Mouse (Mus musculus): Measurements from ENCODE around the gene Ppp1r3d. TPM values are rescaled to one million over a fixed set of nuclear protein-coding genes. Genes with fewer than 3 reads are reported as not detected.

Gene Ppp1r3d
- polyA plus RNA-seq (2015; fragmentation: Nextera tagmentation; extraction: Ambion mirVana): 3.2 and 3.6 TPM in 2 replicates

GRCm38 (mm10) chr2:178414261-178415149 is at the start of gene Ppp1r3d, which contains the start of gene Fam217b:
Ppp1r3d (minus strand) TSS chr2:178414472.
Fam217b (plus strand) TSS chr2:178414524.
- Histone ChIP-seq H3K27ac (no peak within 1 kb of the TSS), H3K9me3 (no peaks in the 10 kb centered on the region), H3K27me3 (peaks cover 25% of the 10 kb centered on the region), H3K4me2 (replicated peaks) (peak within 1 kb of the TSS; percentile 99), H3K9ac (peak within 1 kb of the TSS; percentile 73), H3K4me1 (peaks cover 26% of the 10 kb centered on the region), H3K36me3 (peaks cover 4% of the 10 kb centered on the region; the same call in 1 of the 2 replicates), H3K4me3 (peak within 1 kb of the TSS; percentile 70)
- peak; percentile 76 for ATAC-seq (ENCODE audit: low FRiP score, low read depth)
- WGBS: under 1% methylated on average over 72 of the region's 74 CpGs

GRCm38 (mm10) chr2:178460353-178460752 is 46.1 kb upstream of the Ppp1r3d start:
- Histone ChIP-seq H3K9me3 (no peaks in the 10 kb centered on the region), H3K9ac (no peak overlapping the region), H3K27ac (no peak overlapping the region), H3K27me3 (no peaks in the 10 kb centered on the region), H3K4me2 (replicated peaks) (no peak overlapping the region), H3K4me1 (peaks cover 3% of the 10 kb centered on the region), H3K36me3 (no peaks in the 10 kb centered on the region), H3K4me3 (no peak overlapping the region)
- no peak for ATAC-seq (ENCODE audit: low FRiP score, low read depth)
- WGBS: 56% methylated on average over 5 of the region's 5 CpGs

GRCm38 (mm10) chr2:178457414-178457813 is 43.1 kb upstream of the Ppp1r3d start:
- Histone ChIP-seq H3K4me2 (replicated peaks) (no peak overlapping the region), H3K9me3 (no peaks in the 10 kb centered on the region), H3K9ac (no peak overlapping the region), H3K4me3 (no peak overlapping the region), H3K4me1 (peaks cover 12% of the 10 kb centered on the region), H3K36me3 (no peaks in the 10 kb centered on the region), H3K27ac (no peak overlapping the region), H3K27me3 (no peaks in the 10 kb centered on the region)
- WGBS: 80% methylated on average over 6 of the region's 6 CpGs
- ATAC-seq (ENCODE audit: low FRiP score, low read depth): no peak

DNA sequence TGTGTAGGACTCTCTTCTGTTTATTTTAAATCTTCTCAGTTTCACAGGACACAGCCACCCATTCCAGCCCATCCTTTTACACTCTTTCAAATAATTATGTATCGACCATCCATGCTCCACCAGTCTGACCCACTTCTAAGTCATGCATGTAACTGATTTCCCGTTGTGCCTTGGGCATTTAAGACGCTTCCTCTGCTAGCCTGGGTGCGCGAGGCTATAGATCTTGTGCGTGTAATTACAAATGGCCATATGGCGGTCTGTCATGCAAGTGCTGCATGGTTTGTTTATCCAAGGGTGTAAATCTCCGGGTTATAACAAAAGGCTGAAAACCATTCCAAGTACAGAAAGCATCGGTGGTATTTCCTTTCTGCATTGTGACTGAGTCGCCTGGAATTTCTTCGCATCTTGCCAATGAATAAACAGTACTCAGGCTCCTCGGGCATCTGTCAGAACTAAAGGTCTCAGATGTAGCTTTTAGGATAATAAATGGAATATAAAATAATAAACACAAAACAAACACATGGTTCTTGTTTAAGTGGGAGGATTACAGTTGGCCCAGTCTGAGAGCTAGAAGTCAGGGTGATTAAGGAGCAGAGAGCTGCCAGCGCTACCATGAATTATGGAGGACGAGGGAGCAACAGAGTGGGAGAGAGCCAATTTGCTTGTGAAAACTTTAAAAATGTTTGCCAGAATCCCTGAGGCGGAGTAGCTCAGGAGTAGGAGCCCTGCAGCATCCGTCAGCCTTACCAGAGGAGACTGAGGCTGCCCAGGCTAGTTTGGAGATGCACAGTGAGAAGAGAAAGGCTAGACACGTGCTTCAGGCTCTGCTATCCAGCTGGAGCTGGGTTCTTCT is 40.6 kb upstream of the Ppp1r3d start:
- H3K36me3 ChIP-seq: no peaks in the 10 kb centered on the region
- 7% methylated on average over 17 of the region's 17 CpGs for WGBS
- H3K4me3 ChIP-seq: no peak overlapping the region
- H3K9ac ChIP-seq: no peak overlapping the region
- peak; percentile 71 for ATAC-seq (ENCODE audit: low FRiP score, low read depth)
- H3K27ac ChIP-seq: peak overlapping the region; percentile 55; the same call in 1 of the 2 replicates
- peaks cover 14% of the 10 kb centered on the region for H3K4me1 ChIP-seq
- no peaks in the 10 kb centered on the region for H3K27me3 ChIP-seq
- peak overlapping the region; percentile 39 for H3K4me2 ChIP-seq (replicated peaks)
- H3K9me3 ChIP-seq: no peaks in the 10 kb centered on the region

DNA sequence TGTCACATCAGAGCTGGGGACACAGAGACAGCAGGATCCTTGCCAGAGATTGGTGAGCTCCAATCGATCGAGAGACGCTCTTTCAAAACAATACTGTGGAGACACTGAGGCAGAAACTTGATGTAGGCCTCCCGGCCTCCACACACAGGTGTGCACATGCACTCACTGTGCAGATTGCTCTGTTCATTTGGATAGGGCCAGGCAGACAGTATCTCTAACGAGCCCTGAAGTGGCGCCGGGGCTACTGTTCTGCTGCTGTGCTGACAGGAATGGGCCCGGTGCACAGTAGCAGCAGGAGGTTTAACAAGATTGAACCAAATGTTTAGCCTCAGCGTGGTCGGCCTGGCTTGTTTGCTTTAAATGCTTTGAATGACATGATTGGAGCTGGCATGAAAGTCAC is 36.7 kb upstream of the Ppp1r3d start:
- H3K36me3 ChIP-seq: no peaks in the 10 kb centered on the region
- ATAC-seq (ENCODE audit: low FRiP score, low read depth): no peak
- no peaks in the 10 kb centered on the region for H3K9me3 ChIP-seq
- 54% methylated on average over 10 of the region's 10 CpGs for WGBS
- no peak overlapping the region for H3K4me2 ChIP-seq (replicated peaks)
- H3K27ac ChIP-seq: no peak overlapping the region
- no peak overlapping the region for H3K4me3 ChIP-seq
- no peaks in the 10 kb centered on the region for H3K27me3 ChIP-seq
- H3K9ac ChIP-seq: no peak overlapping the region
- H3K4me1 ChIP-seq: peaks cover 14% of the 10 kb centered on the region

DNA sequence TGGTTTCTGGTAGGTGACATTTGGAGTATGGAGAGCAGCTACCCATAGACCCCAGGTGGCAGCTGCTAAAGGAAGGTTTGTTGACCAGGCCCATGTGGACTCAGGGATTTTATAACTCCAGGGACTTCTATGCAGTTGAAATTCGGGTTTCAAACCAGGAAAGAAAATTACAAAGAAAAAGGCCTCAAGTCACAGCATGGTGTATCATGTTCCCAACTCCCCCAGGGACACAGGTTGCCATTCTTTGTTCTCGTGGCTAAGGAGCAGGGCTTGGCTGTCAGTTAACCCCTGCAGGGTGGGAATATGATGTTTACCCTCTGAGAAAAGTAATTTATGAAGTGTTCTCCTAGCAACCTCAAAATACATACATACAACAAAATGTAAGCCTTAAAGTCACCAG is 36.0 kb upstream of the Ppp1r3d start:
- Histone ChIP-seq H3K9me3 (no peaks in the 10 kb centered on the region), H3K4me2 (replicated peaks) (no peak overlapping the region), H3K36me3 (no peaks in the 10 kb centered on the region), H3K4me3 (no peak overlapping the region), H3K9ac (no peak overlapping the region), H3K27ac (no peak overlapping the region), H3K4me1 (peaks cover 10% of the 10 kb centered on the region), H3K27me3 (no peaks in the 10 kb centered on the region)
- 9% methylated on average over 2 of the region's 2 CpGs for WGBS
- ATAC-seq (ENCODE audit: low FRiP score, low read depth): no peak

DNA sequence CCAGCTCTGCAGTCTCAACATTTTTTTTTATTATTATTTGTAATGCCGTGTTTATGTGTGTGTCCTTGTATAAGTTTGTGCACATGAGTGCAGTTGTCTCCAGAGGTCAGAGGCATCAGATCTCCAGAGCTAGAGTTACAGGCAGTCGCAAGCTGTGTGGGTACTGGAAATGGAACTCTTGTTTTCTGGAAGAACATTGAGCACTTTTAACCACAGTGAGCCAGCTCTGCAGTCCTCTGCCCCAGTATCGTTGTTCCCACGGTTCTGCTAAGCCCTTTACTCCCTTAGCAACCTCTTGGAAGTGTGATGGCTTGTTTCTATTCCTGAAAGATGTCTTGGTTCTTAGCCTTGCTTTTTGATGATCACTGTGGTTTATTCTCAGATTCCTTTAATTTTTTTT is 35.1 kb upstream of the Ppp1r3d start:
- no peak overlapping the region for H3K9ac ChIP-seq
- H3K4me3 ChIP-seq: no peak overlapping the region
- no peak overlapping the region for H3K27ac ChIP-seq
- no peak for ATAC-seq (ENCODE audit: low FRiP score, low read depth)
- H3K9me3 ChIP-seq: no peaks in the 10 kb centered on the region
- 0 out of 2 replicates have a peak, but pooled peaks cover 3% of the 10 kb centered on the region for H3K4me1 ChIP-seq
- no peak overlapping the region for H3K4me2 ChIP-seq (replicated peaks)
- no peaks in the 10 kb centered on the region for H3K36me3 ChIP-seq
- WGBS: 72% methylated on average over 4 of the region's 4 CpGs
- H3K27me3 ChIP-seq: no peaks in the 10 kb centered on the region

- no peak for ATAC-seq (ENCODE audit: low FRiP score, low read depth)
- WGBS: 55% methylated on average over 9 of the region's 9 CpGs
- H3K9me3 ChIP-seq: no peaks in the 10 kb centered on the region
- H3K4me1 ChIP-seq: peaks cover 22% of the 10 kb centered on the region
- no peak overlapping the region for H3K4me3 ChIP-seq
- H3K4me2 ChIP-seq (replicated peaks): no peak overlapping the region
- H3K27me3 ChIP-seq: peaks cover 4% of the 10 kb centered on the region; the same call in 1 of the 2 replicates
- H3K36me3 ChIP-seq: no peaks in the 10 kb centered on the region
- no peak overlapping the region for H3K9ac ChIP-seq
- no peak overlapping the region for H3K27ac ChIP-seq
Observed at GRCm38 (mm10) chr2:178437311-178437710, 23.0 kb upstream of the Ppp1r3d start.

- H3K4me1 ChIP-seq: peaks cover 35% of the 10 kb centered on the region
- H3K4me2 ChIP-seq (replicated peaks): no peak overlapping the region
- H3K4me3 ChIP-seq: no peak overlapping the region
- WGBS: 61% methylated on average over 2 of the region's 2 CpGs
- H3K9me3 ChIP-seq: no peaks in the 10 kb centered on the region
- H3K9ac ChIP-seq: no peak overlapping the region
- no peaks in the 10 kb centered on the region for H3K36me3 ChIP-seq
- peaks cover 4% of the 10 kb centered on the region; the same call in 1 of the 2 replicates for H3K27me3 ChIP-seq
- H3K27ac ChIP-seq: no peak overlapping the region
- no peak for ATAC-seq (ENCODE audit: low FRiP score, low read depth)
Observed at GRCm38 (mm10) chr2:178433903-178434302, 19.6 kb upstream of the Ppp1r3d start.

DNA sequence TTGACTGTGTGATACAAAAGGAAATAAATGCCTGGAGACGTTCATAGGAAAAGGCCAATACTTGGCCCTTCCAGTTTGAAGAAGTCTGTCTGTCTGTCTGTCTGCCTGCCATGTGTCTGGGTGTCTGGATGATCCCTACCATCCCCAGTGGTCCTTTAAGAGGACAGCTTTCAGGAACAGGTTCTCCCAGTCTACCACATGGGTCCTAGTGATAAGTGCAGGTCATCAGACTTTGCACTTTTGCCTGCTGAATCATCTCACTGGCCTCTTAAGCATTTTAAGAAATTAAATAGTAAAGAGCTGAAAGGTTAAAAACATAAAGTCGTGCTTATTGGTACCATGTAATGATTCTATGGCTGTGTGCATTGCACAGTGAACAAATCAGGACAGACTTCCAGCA is 19.2 kb upstream of the Ppp1r3d start:
- H3K27ac ChIP-seq: no peak overlapping the region
- WGBS: 68% methylated on average over 2 of the region's 2 CpGs
- H3K36me3 ChIP-seq: no peaks in the 10 kb centered on the region
- H3K9ac ChIP-seq: no peak overlapping the region
- H3K27me3 ChIP-seq: peaks cover 4% of the 10 kb centered on the region; the same call in 1 of the 2 replicates
- ATAC-seq (ENCODE audit: low FRiP score, low read depth): no peak
- H3K9me3 ChIP-seq: no peaks in the 10 kb centered on the region
- H3K4me3 ChIP-seq: no peak overlapping the region
- H3K4me1 ChIP-seq: peaks cover 35% of the 10 kb centered on the region
- no peak overlapping the region for H3K4me2 ChIP-seq (replicated peaks)

DNA sequence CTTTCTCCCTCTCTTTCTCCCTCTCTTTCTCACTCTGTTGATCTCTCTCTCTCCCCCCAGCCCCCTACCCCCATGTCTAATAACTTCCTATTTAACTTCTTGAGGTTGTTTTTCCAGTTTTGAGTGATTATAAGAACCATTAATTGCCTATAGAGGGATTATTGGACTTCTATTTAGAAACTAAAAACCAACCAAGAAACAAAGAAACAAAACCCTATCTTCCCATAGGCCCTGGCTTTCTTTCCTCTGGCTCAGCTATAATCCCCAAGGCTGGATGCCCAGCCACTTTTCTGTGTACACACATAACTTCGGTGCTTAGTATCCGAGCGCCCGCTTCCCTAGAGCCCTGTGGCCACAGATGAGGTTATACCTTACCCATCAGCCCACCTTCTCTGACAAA is 16.0 kb upstream of the Ppp1r3d start, which contains the start of gene Cdh26:
Gene Cdh26 (plus strand): TSS at position 301 of the 400 bp plus-strand sequence.
- Histone ChIP-seq H3K27me3 (peaks cover 9% of the 10 kb centered on the region), H3K4me3 (no peak within 1 kb of the TSS), H3K9ac (no peak within 1 kb of the TSS), H3K27ac (no peak within 1 kb of the TSS), H3K9me3 (no peaks in the 10 kb centered on the region), H3K36me3 (no peaks in the 10 kb centered on the region), H3K4me1 (peaks cover 30% of the 10 kb centered on the region), H3K4me2 (replicated peaks) (no peak within 1 kb of the TSS)
- 85% methylated on average over 4 of the region's 4 CpGs for WGBS
- ATAC-seq (ENCODE audit: low FRiP score, low read depth): no peak

DNA sequence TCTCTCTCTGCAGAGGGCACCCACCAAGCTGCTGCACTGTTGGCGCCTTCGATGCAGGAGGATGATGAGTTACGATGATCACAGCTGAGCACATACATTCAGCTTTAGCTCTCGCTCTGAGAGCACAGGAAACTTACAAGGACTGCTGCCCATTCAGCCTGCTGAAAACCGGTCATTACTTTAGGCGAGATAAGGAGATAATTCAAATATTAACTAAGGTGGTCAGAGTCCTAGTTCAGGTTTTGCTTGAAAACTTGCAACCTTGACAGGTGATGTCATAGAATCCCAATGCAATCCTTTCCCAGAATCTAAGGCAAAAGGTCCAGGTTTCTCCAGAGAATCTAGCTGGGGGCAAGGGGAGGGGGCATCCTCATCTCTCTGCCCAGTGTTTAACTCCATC is 15.2 kb upstream of the Ppp1r3d start:
- no peak overlapping the region for H3K9ac ChIP-seq
- no peaks in the 10 kb centered on the region for H3K9me3 ChIP-seq
- no peaks in the 10 kb centered on the region for H3K36me3 ChIP-seq
- no peak overlapping the region for H3K27ac ChIP-seq
- WGBS: 90% methylated on average over 6 of the region's 6 CpGs
- H3K4me2 ChIP-seq (replicated peaks): no peak overlapping the region
- H3K27me3 ChIP-seq: peaks cover 9% of the 10 kb centered on the region
- peaks cover 22% of the 10 kb centered on the region for H3K4me1 ChIP-seq
- ATAC-seq (ENCODE audit: low FRiP score, low read depth): no peak
- H3K4me3 ChIP-seq: no peak overlapping the region

Data from limb, embryonic 13.5 days (tissue).